Mouse (Mus musculus) kidney, adult 2 months (tissue): ENCODE measurements around the gene Trdn. TPM values are rescaled to one million over a fixed set of nuclear protein-coding genes. Genes with fewer than 3 reads are reported as not detected.
A peak's percentile ranks its signal among the peaks of the same experiment; 100 is the strongest.

Experiments used
- DNase-seq: peaks from one replicate; pipeline ENCODE4 v3.0.0; 2021
- H3K27ac ChIP-seq: fragments of 200-500 bp; 2 replicates; pipeline ENCODE4 v1.5.1; 2012; ENCODE audit warnings: low read depth, low read length, control low read depth, inconsistent platforms; ENCODE audit not compliant: insufficient read depth
- H3K27me3 ChIP-seq: fragments of 200-500 bp; replicated peaks from 2 replicates; pipeline ENCODE4 v1.6.1; 2012; ENCODE audit warnings: mild to moderate bottlenecking, moderate library complexity, low read length, inconsistent platforms; ENCODE audit not compliant: control insufficient read depth, insufficient read depth
- H3K36me3 ChIP-seq: fragments of 200-500 bp; 2 replicates; pipeline ENCODE4 v1.6.1; 2012; ENCODE audit warnings: mild to moderate bottlenecking, moderate library complexity, low read length, inconsistent platforms; ENCODE audit not compliant: control insufficient read depth, insufficient read depth
- H3K4me1 ChIP-seq: fragments of 200-500 bp; 2 replicates; pipeline ENCODE4 v1.6.1; 2011; ENCODE audit warnings: low read length; ENCODE audit not compliant: control insufficient read depth, insufficient read depth
- H3K4me3 ChIP-seq: fragments of 200-500 bp; 2 replicates; pipeline ENCODE4 v1.5.1; 2011; ENCODE audit warnings: mild to moderate bottlenecking, low read depth, low read length, control low read depth; ENCODE audit not compliant: insufficient read depth
- CTCF ChIP-seq: fragments of 200-500 bp; conservative IDR thresholded peaks from 2 replicates; pipeline ENCODE4 v1.5.1; 2011; ENCODE audit warnings: low read depth, mild to moderate bottlenecking, control low read depth, low read length, moderate library complexity, mixed read lengths; ENCODE audit not compliant: insufficient read depth, insufficient read length
- POLR2A ChIP-seq: fragments of 200-500 bp; IDR thresholded peaks from one replicate; pipeline ENCODE4 v1.6.1; 2011; ENCODE audit warnings: low read depth, low read length, control low read depth
- WGBS: fragments of 180-500 bp; shearing (Covaris S2); methylation state at CpG from one replicate; pipeline ENCODE4 v1.1.7; 2018; 5-methylcytosine and 5-hydroxymethylcytosine counted together
- polyA plus RNA-seq: library from polyadenylated mRNA; depleted of rRNA; stranded (reverse); fragments of >200 nt; gene quantifications from 2 replicates; pipeline ENCODE4 v1.2.3, GENCODE M21; 2012

Gene Trdn
- polyA plus RNA-seq, 1 experiment = 0.77 TPM

DNA sequence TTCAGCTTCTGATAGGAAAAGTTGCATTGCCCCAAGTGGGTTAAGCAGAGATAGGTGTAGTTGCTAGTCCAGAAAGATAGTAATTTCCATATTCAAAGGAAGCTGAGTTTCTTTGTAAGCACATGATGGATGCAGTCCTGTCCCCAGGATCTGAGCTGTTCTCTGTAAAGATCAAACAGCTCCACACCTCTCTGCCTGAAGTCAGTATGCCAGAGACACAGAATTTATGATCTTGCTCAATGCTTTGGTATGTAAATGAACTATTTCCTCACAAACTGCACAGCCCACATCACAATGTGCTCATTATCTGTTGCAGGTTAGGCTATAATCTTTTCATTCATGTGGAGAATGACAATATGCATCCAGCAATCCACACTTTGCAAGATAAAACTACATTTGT is 8.0 kb downstream of the Trdn start:
- Histone ChIP-seq H3K4me1 (no peaks in the 10 kb centered on the region), H3K27ac (no peak overlapping the region), H3K4me3 (no peak overlapping the region), H3K27me3 (no peaks in the 10 kb centered on the region), H3K36me3 (no peaks in the 10 kb centered on the region)
- TF ChIP-seq CTCF (no peak), POLR2A (no peak)
- DNase-seq = no peak

DNA sequence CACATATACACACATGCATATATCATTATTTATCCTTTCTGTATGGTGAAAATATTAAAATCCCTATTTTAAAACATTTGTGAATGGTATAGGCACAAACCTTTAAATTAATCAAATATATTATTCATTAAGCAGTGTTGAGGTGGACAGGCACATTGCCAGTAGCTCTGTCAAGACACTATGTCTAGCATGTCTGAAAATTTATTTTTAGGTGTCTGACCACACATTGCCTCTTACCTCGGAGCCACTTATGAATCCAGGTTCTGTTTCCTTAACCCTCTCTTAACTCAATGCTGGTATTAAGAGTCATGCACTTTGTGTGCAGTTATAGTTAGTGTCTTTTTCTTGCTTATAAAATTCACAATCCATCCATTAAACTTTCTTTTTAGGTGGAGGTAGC is 12.0 kb downstream of the Trdn start:
- no peaks in the 10 kb centered on the region for H3K36me3 ChIP-seq
- H3K4me1 ChIP-seq = no peaks in the 10 kb centered on the region
- 57% methylated on average over 1 of the region's 1 CpGs for WGBS
- no peaks in the 10 kb centered on the region for H3K27me3 ChIP-seq
- no peak overlapping the region for H3K27ac ChIP-seq
- H3K4me3 ChIP-seq = no peak overlapping the region
- TF ChIP-seq POLR2A (no peak), CTCF (no peak)
- no peak for DNase-seq

DNA sequence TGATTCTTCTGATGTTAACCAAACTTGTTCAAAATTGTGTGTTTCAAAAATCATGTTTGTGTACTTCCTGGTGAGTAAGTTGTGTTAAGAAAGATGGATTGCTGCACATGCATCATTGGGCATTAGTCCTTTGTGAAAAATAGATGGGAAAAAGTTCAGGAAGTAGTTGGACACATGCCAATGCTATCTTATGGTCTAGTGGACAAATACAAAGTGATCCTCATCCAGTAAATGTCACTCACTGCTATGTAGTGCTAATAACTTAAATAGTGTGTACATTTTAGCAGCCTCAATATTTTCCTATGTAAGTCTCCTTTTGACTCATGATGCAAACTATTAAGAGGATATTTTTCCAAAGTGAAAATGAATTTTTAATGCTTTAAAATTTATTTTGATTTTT is 27.6 kb downstream of the Trdn start:
- DNase-seq = no peak
- H3K4me1 ChIP-seq = no peaks in the 10 kb centered on the region
- H3K27ac ChIP-seq = no peak overlapping the region
- H3K27me3 ChIP-seq = no peaks in the 10 kb centered on the region
- H3K36me3 ChIP-seq = no peaks in the 10 kb centered on the region
- TF ChIP-seq CTCF = no peak
- TF ChIP-seq POLR2A = no peak
- no peak overlapping the region for H3K4me3 ChIP-seq

DNA sequence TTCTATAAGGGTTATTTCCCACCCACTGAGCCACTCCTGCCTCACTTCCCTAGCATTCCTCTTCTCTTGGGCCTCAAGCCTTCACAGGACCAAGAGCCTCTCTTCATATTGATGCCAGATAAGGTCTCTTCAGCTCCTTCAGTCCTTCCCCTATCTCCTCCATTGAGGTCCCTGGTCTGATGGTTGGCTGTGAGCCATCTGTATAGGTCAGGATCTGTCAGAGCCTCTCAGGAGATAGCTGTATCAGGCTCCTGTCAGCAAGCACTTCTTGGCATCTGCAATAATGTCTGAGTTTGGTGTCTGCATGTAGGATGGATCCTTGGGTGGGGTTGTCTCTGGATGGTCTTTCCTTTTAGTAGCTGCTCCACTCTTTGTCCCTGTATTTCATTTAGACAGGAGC is 42.7 kb downstream of the Trdn start:
- no peak for DNase-seq
- Histone ChIP-seq H3K4me1 (no peaks in the 10 kb centered on the region), H3K36me3 (no peaks in the 10 kb centered on the region), H3K27me3 (no peaks in the 10 kb centered on the region), H3K4me3 (no peak overlapping the region), H3K27ac (no peak overlapping the region)
- TF ChIP-seq CTCF = no peak
- no peak for TF ChIP-seq POLR2A

GRCm38 (mm10) chr10:33144911-33145310 is 64.6 kb downstream of the Trdn start:
- 76% methylated on average over 1 of the region's 1 CpGs for WGBS
- Histone ChIP-seq H3K36me3 (no peaks in the 10 kb centered on the region), H3K4me3 (no peak overlapping the region), H3K27ac (no peak overlapping the region), H3K27me3 (no peaks in the 10 kb centered on the region), H3K4me1 (no peaks in the 10 kb centered on the region)
- TF ChIP-seq POLR2A (no peak), CTCF (no peak)
- no peak for DNase-seq

GRCm38 (mm10) chr10:33179731-33180631 is 99.6 kb downstream of the Trdn start:
- no peak for TF ChIP-seq CTCF
- no peak for TF ChIP-seq POLR2A
- Histone ChIP-seq H3K36me3 (no peaks in the 10 kb centered on the region), H3K27me3 (no peaks in the 10 kb centered on the region), H3K4me3 (no peak overlapping the region), H3K4me1 (no peaks in the 10 kb centered on the region), H3K27ac (no peak overlapping the region)
- DNase-seq = peak; percentile 4
- 54% methylated on average over 2 of the region's 2 CpGs for WGBS

GRCm38 (mm10) chr10:33189031-33189430 is 108.7 kb downstream of the Trdn start:
- WGBS = 70% methylated on average over 1 of the region's 1 CpGs
- no peaks in the 10 kb centered on the region for H3K36me3 ChIP-seq
- no peaks in the 10 kb centered on the region for H3K4me1 ChIP-seq
- DNase-seq = no peak
- H3K4me3 ChIP-seq = no peak overlapping the region
- H3K27ac ChIP-seq = no peak overlapping the region
- TF ChIP-seq CTCF = no peak
- no peak for TF ChIP-seq POLR2A
- H3K27me3 ChIP-seq = no peaks in the 10 kb centered on the region
